Mouse (Mus musculus) liver, embryonic 14.5 days (tissue): ENCODE data around the gene Kirrel2.

ENCODE experiments used
- CTCF ChIP-seq: IDR thresholded peaks from 2 replicates; pipeline ENCODE4 v1.5.1; 2016; ENCODE audit warnings: antibody characterized with exemption, low read depth, control low read depth
- EP300 ChIP-seq: IDR thresholded peaks from 2 replicates; pipeline ENCODE4 v1.6.1; 2016; ENCODE audit warnings: antibody characterized with exemption, low read depth

GRCm38 (mm10) chr7:30430191-30430590 lies 27.3 kb downstream of the Kirrel2 start:
- no peak for TF ChIP-seq CTCF
- no peak for TF ChIP-seq EP300
